Mouse (Mus musculus): ENCODE results near the gene Tmem135.

DNA sequence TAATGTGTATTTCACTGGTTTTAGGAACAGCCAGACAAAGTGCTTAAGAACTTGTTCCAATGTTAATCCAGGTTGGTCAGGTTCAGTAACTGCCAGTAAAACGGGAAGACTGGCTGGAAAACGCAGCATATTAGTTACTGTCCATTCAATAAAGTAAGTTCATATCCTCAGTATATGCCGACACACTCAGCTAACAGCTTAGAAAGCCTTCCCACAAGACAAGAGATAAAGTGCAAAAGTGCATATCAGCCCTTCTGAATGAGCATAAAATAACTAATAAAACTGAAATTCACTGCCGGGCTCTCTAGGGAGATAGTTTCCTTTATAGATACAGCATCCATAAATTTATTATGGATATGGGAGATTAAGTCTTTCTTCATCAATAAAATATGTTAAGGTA is 161.5 kb downstream of the Tmem135 start:
- no peak for TF ChIP-seq POLR2A (IDR thresholded peaks at IDR 0.05; ENCODE audit: insufficient read depth, low read depth, low read length)
- TF ChIP-seq CTCF (IDR thresholded peaks at IDR 0.05; ENCODE audit: insufficient read depth, low read depth, low read length) = no peak
